Mouse (Mus musculus) ES-E14 (cell line): ENCODE results near the gene Suclg1.

Experiments used
- CHD2 ChIP-seq: IDR thresholded peaks from 2 replicates; pipeline ENCODE4 v1.6.1; 2014; ENCODE audit warnings: mild to moderate bottlenecking, low read depth, low read length, inconsistent platforms
- HCFC1 ChIP-seq: IDR thresholded peaks from 2 replicates; pipeline ENCODE4 v1.6.1; 2012; ENCODE audit warnings: low read length, inconsistent platforms, borderline replicate concordance; ENCODE audit not compliant: insufficient read depth
- ZNF384 ChIP-seq: IDR thresholded peaks from 2 replicates; pipeline ENCODE4 v1.6.1; 2012; ENCODE audit warnings: low read depth, low read length, inconsistent platforms

GRCm38 (mm10) chr6:73233202-73233726 is 14.9 kb upstream of the Suclg1 start:
- TF ChIP-seq CHD2: no peak
- no peak for TF ChIP-seq HCFC1
- TF ChIP-seq ZNF384: no peak
